Mouse (Mus musculus): ENCODE measurements around the gene Rras2.
A peak's percentile ranks its signal among the peaks of the same experiment; 100 is the strongest.

The Rras2 gene

GRCm38 (mm10) chr7:114135166-114135565 is 17.6 kb upstream of the Rras2 start:
- H3K36me3 ChIP-seq (ENCODE audit: control insufficient read depth, insufficient read depth, low read length, poor library complexity, severe bottlenecking) = no peaks in the 10 kb centered on the region
- DNase-seq (ENCODE audit: low read depth, low spot score) = no peak
- H3K27me3 ChIP-seq (ENCODE audit: control insufficient read depth, insufficient read depth, low read length, poor library complexity, severe bottlenecking) = no peaks in the 10 kb centered on the region; the same call in 1 of the 2 replicates

- Histone ChIP-seq H3K27me3 (ENCODE audit: control insufficient read depth, insufficient read depth, low read length, poor library complexity, severe bottlenecking) (no peaks in the 10 kb centered on the region; the same call in 1 of the 2 replicates), H3K36me3 (ENCODE audit: control insufficient read depth, insufficient read depth, low read length, poor library complexity, severe bottlenecking) (no peaks in the 10 kb centered on the region)
- no peak for DNase-seq (ENCODE audit: low read depth, low spot score)
Measured at GRCm38 (mm10) chr7:114133957-114134356, 16.4 kb upstream of the Rras2 start.

GRCm38 (mm10) chr7:114132316-114132715 is 14.7 kb upstream of the Rras2 start:
- DNase-seq (ENCODE audit: low read depth, low spot score) = no peak
- no peaks in the 10 kb centered on the region for H3K36me3 ChIP-seq (ENCODE audit: control insufficient read depth, insufficient read depth, low read length, poor library complexity, severe bottlenecking)
- no peaks in the 10 kb centered on the region; the same call in 1 of the 2 replicates for H3K27me3 ChIP-seq (ENCODE audit: control insufficient read depth, insufficient read depth, low read length, poor library complexity, severe bottlenecking)

- peak; percentile 13 for DNase-seq (ENCODE audit: low read depth, low spot score)
- H3K36me3 ChIP-seq (ENCODE audit: control insufficient read depth, insufficient read depth, low read length, poor library complexity, severe bottlenecking) = no peaks in the 10 kb centered on the region
- no peaks in the 10 kb centered on the region; the same call in 1 of the 2 replicates for H3K27me3 ChIP-seq (ENCODE audit: control insufficient read depth, insufficient read depth, low read length, poor library complexity, severe bottlenecking)
Measured at GRCm38 (mm10) chr7:114129281-114129680, 11.7 kb upstream of the Rras2 start.

- Histone ChIP-seq H3K36me3 (ENCODE audit: control insufficient read depth, insufficient read depth, low read length, poor library complexity, severe bottlenecking) (no peaks in the 10 kb centered on the region), H3K27me3 (ENCODE audit: control insufficient read depth, insufficient read depth, low read length, poor library complexity, severe bottlenecking) (no peaks in the 10 kb centered on the region)
- no peak for DNase-seq (ENCODE audit: low read depth, low spot score)
Measured at GRCm38 (mm10) chr7:114118180-114118579, 599 bp upstream of the Rras2 start.

GRCm38 (mm10) chr7:114116711-114117351 is 750 bp downstream of the Rras2 start:
- Histone ChIP-seq H3K36me3 (ENCODE audit: control insufficient read depth, insufficient read depth, low read length, poor library complexity, severe bottlenecking) (0 out of 2 replicates have a peak, but pooled peaks cover under 1% of the 10 kb centered on the region), H3K27me3 (ENCODE audit: control insufficient read depth, insufficient read depth, low read length, poor library complexity, severe bottlenecking) (no peaks in the 10 kb centered on the region)
- peak; percentile 47 for DNase-seq (ENCODE audit: low read depth, low spot score)

GRCm38 (mm10) chr7:114115961-114116360 is 1.6 kb downstream of the Rras2 start:
- DNase-seq (ENCODE audit: low read depth, low spot score) = no peak
- no peaks in the 10 kb centered on the region for H3K27me3 ChIP-seq (ENCODE audit: control insufficient read depth, insufficient read depth, low read length, poor library complexity, severe bottlenecking)
- 0 out of 2 replicates have a peak, but pooled peaks cover 2% of the 10 kb centered on the region for H3K36me3 ChIP-seq (ENCODE audit: control insufficient read depth, insufficient read depth, low read length, poor library complexity, severe bottlenecking)

GRCm38 (mm10) chr7:114114976-114115375 is 2.6 kb downstream of the Rras2 start:
- Histone ChIP-seq H3K36me3 (ENCODE audit: control insufficient read depth, insufficient read depth, low read length, poor library complexity, severe bottlenecking) (0 out of 2 replicates have a peak, but pooled peaks cover 2% of the 10 kb centered on the region), H3K27me3 (ENCODE audit: control insufficient read depth, insufficient read depth, low read length, poor library complexity, severe bottlenecking) (no peaks in the 10 kb centered on the region)
- DNase-seq (ENCODE audit: low read depth, low spot score) = peak; percentile 52

GRCm38 (mm10) chr7:114114284-114114683 is 3.3 kb downstream of the Rras2 start:
- H3K36me3 ChIP-seq (ENCODE audit: control insufficient read depth, insufficient read depth, low read length, poor library complexity, severe bottlenecking) = 0 out of 2 replicates have a peak, but pooled peaks cover 2% of the 10 kb centered on the region
- DNase-seq (ENCODE audit: low read depth, low spot score) = no peak
- no peaks in the 10 kb centered on the region for H3K27me3 ChIP-seq (ENCODE audit: control insufficient read depth, insufficient read depth, low read length, poor library complexity, severe bottlenecking)

- DNase-seq (ENCODE audit: low read depth, low spot score) = no peak
- 0 out of 2 replicates have a peak, but pooled peaks cover 2% of the 10 kb centered on the region for H3K36me3 ChIP-seq (ENCODE audit: control insufficient read depth, insufficient read depth, low read length, poor library complexity, severe bottlenecking)
- H3K27me3 ChIP-seq (ENCODE audit: control insufficient read depth, insufficient read depth, low read length, poor library complexity, severe bottlenecking) = no peaks in the 10 kb centered on the region
Measured at GRCm38 (mm10) chr7:114110500-114110899, 7.1 kb downstream of the Rras2 start.

- no peaks in the 10 kb centered on the region for H3K27me3 ChIP-seq (ENCODE audit: control insufficient read depth, insufficient read depth, low read length, poor library complexity, severe bottlenecking)
- no peak for DNase-seq (ENCODE audit: low read depth, low spot score)
- H3K36me3 ChIP-seq (ENCODE audit: control insufficient read depth, insufficient read depth, low read length, poor library complexity, severe bottlenecking) = no peaks in the 10 kb centered on the region
Measured at GRCm38 (mm10) chr7:114105886-114106285, 11.7 kb downstream of the Rras2 start.

GRCm38 (mm10) chr7:114103629-114104347 is 13.8 kb downstream of the Rras2 start:
- DNase-seq (ENCODE audit: low read depth, low spot score) = peak; percentile 39
- H3K27me3 ChIP-seq (ENCODE audit: control insufficient read depth, insufficient read depth, low read length, poor library complexity, severe bottlenecking) = no peaks in the 10 kb centered on the region
- no peaks in the 10 kb centered on the region for H3K36me3 ChIP-seq (ENCODE audit: control insufficient read depth, insufficient read depth, low read length, poor library complexity, severe bottlenecking)

- DNase-seq (ENCODE audit: low read depth, low spot score) = no peak
- no peaks in the 10 kb centered on the region for H3K36me3 ChIP-seq (ENCODE audit: control insufficient read depth, insufficient read depth, low read length, poor library complexity, severe bottlenecking)
- no peaks in the 10 kb centered on the region for H3K27me3 ChIP-seq (ENCODE audit: control insufficient read depth, insufficient read depth, low read length, poor library complexity, severe bottlenecking)
Measured at GRCm38 (mm10) chr7:114103152-114103551, 14.4 kb downstream of the Rras2 start.

- no peak for DNase-seq (ENCODE audit: low read depth, low spot score)
- Histone ChIP-seq H3K27me3 (ENCODE audit: control insufficient read depth, insufficient read depth, low read length, poor library complexity, severe bottlenecking) (no peaks in the 10 kb centered on the region), H3K36me3 (ENCODE audit: control insufficient read depth, insufficient read depth, low read length, poor library complexity, severe bottlenecking) (no peaks in the 10 kb centered on the region)
Measured at GRCm38 (mm10) chr7:114102609-114103008, 15.0 kb downstream of the Rras2 start.

- no peaks in the 10 kb centered on the region for H3K27me3 ChIP-seq (ENCODE audit: control insufficient read depth, insufficient read depth, low read length, poor library complexity, severe bottlenecking)
- no peaks in the 10 kb centered on the region for H3K36me3 ChIP-seq (ENCODE audit: control insufficient read depth, insufficient read depth, low read length, poor library complexity, severe bottlenecking)
- no peak for DNase-seq (ENCODE audit: low read depth, low spot score)
Measured at GRCm38 (mm10) chr7:114101412-114101811, 16.2 kb downstream of the Rras2 start.
